Mouse (Mus musculus) left cerebral cortex, adult 18-20 months (tissue): ENCODE data around the gene Ephb6. TPM values are rescaled to one million over a fixed set of nuclear protein-coding genes. Genes with fewer than 3 reads are reported as not detected.

Source experiments
- total RNA-seq, 2 experiments: library from RNA; stranded (reverse); gene quantifications; 2 replicates each; pipeline ENCODE4 v1.2.3; 2021

Ephb6 gene
- total RNA-seq, 2 experiments from 2014 or later: 115 to 119 TPM

Other genes with a start within 250 kb of the Ephb6 start
- gene Prss3, start 227.8 kb upstream of the Ephb6 start, total RNA-seq: not detected
- gene Gm5771, start 213.1 kb upstream of the Ephb6 start, total RNA-seq: not detected
- under 1 TPM; 0.58 to 0.68 TPM for gene Gm10334, start 159.3 kb upstream of the Ephb6 start, total RNA-seq
- gene Prss1, start 146.6 kb upstream of the Ephb6 start, total RNA-seq: not detected
- not detected for gene Prss2, start 83.7 kb upstream of the Ephb6 start, total RNA-seq
- gene Trpv6, start 30.9 kb downstream of the Ephb6 start, total RNA-seq: 1 to 10 TPM; 2.0 to 2.3 TPM
- not detected for gene Trpv5, start 75.3 kb downstream of the Ephb6 start, total RNA-seq
- gene Llcfc1, start 78.9 kb downstream of the Ephb6 start, total RNA-seq: not detected
- not detected for gene Kel, start 98.9 kb downstream of the Ephb6 start, total RNA-seq
- gene Olfr459, start 169.7 kb downstream of the Ephb6 start, total RNA-seq: not detected
- not detected for gene Pip, start 242.1 kb downstream of the Ephb6 start, total RNA-seq
- not detected for gene Sval2, start 247.5 kb downstream of the Ephb6 start, total RNA-seq